ENCODE assay signal across 15 mouse cellular contexts in genomic region chr4:154312143-154312812, GRCm38 (mm10). TPM values are rescaled to one million over a fixed set of nuclear protein-coding genes. Genes with fewer than 3 reads are reported as not detected.
A peak's percentile ranks its signal among the peaks of the same experiment; 100 is the strongest.
DNase-seq lines count a peak whose midpoint lies in the region; ATAC-seq lines count a peak whose summit lies in the region.
"Had no signal": no experiment of that assay in that cellular context is flagged by ENCODE, and none has a peak within 500 bp of the region (broad histone marks: within the 10 kb centered on the region; RNA-seq: fewer than 3 reads in every experiment).

No protein-coding gene starts in this region.

- no peak overlapping the region for H3K4me3 ChIP-seq in kidney, embryonic 15.5 days (replicated peaks)
- H3K4me3 ChIP-seq in embryonic facial prominence, embryonic 15.5 days (replicated peaks): no peak overlapping the region
- no peak overlapping the region for H3K4me3 ChIP-seq in hindbrain, embryonic 14.5 days (replicated peaks; ENCODE audit: low read length)
- no peak overlapping the region for H3K4me3 ChIP-seq in midbrain, embryonic 16.5 days (ENCODE audit: low read depth, low read length)

- no peak for DNase-seq in kidney, adult 11 months
- no peak for DNase-seq in hindbrain, embryonic 14.5 days (ENCODE audit: low spot score)
- no peak for DNase-seq in cerebellum, adult 9-11 months
- DNase-seq in left cerebral cortex, adult 18-20 months (ENCODE audit: low spot score in 2 of 2): no peak
- DNase-seq in embryo, embryonic 9.5 days (ENCODE audit: extremely low spot score): no peak
- DNase-seq: cerebellum, postnatal 14 days; heart, postnatal 10 days; kidney, postnatal 14 days; lung, postnatal 36 days had no signal

- H3K27me3 ChIP-seq in kidney, embryonic 15.5 days: no peaks in the 10 kb centered on the region
- H3K27me3 ChIP-seq in embryonic facial prominence, embryonic 15.5 days: no peaks in the 10 kb centered on the region
- no peaks in the 10 kb centered on the region for H3K27me3 ChIP-seq in hindbrain, embryonic 14.5 days (ENCODE audit: control insufficient read depth, insufficient read depth, low read length)
- H3K27me3 ChIP-seq in midbrain, embryonic 16.5 days (ENCODE audit: control insufficient read depth, insufficient read depth, low read depth, low read length): no peaks in the 10 kb centered on the region

- ATAC-seq in kidney, embryonic 15.5 days (replicated peaks; ENCODE audit: low FRiP score): 0 out of 2 replicates have a peak, but pooled peaks have one; percentile 49
- ATAC-seq in embryonic facial prominence, embryonic 15.5 days (ENCODE audit: insufficient number of reproducible peaks, low FRiP score, low TSS enrichment, low read depth): no peak
- ATAC-seq in hindbrain, embryonic 14.5 days (ENCODE audit: low FRiP score): no peak
- ATAC-seq in midbrain, embryonic 16.5 days: 0 out of 2 replicates have a peak, but pooled peaks have one; percentile 25

- no peak overlapping the region for H3K27ac ChIP-seq in kidney, embryonic 15.5 days
- H3K27ac ChIP-seq in embryonic facial prominence, embryonic 15.5 days (replicated peaks): 0 out of 2 replicates have a peak overlapping the region, but pooled peaks have one; percentile 8
- peak overlapping the region; percentile 20; the same call in 1 of the 2 replicates for H3K27ac ChIP-seq in hindbrain, embryonic 14.5 days
- 0 out of 2 replicates have a peak overlapping the region, but pooled peaks have one; percentile 49 for H3K27ac ChIP-seq in midbrain, embryonic 16.5 days (ENCODE audit: low read length)

- H3K4me2 ChIP-seq in kidney, embryonic 15.5 days: no peak overlapping the region
- no peak overlapping the region for H3K4me2 ChIP-seq in embryonic facial prominence, embryonic 15.5 days (replicated peaks)
- no peak overlapping the region for H3K4me2 ChIP-seq in hindbrain, embryonic 14.5 days (replicated peaks)
- no peak overlapping the region for H3K4me2 ChIP-seq in midbrain, embryonic 16.5 days (ENCODE audit: low read length)
- H3K4me2 ChIP-seq: liver, embryonic 11.5 days had no signal

- H3K9ac ChIP-seq in kidney, embryonic 15.5 days: no peak overlapping the region
- H3K9ac ChIP-seq in embryonic facial prominence, embryonic 15.5 days: no peak overlapping the region
- H3K9ac ChIP-seq in hindbrain, embryonic 14.5 days: no peak overlapping the region
- H3K9ac ChIP-seq in midbrain, embryonic 16.5 days (ENCODE audit: low read depth, low read length): no peak overlapping the region

- H3K36me3 ChIP-seq in kidney, embryonic 15.5 days: no peaks in the 10 kb centered on the region
- no peaks in the 10 kb centered on the region for H3K36me3 ChIP-seq in embryonic facial prominence, embryonic 15.5 days
- no peaks in the 10 kb centered on the region for H3K36me3 ChIP-seq in hindbrain, embryonic 14.5 days (replicated peaks; ENCODE audit: control insufficient read depth, insufficient read depth)
- no peaks in the 10 kb centered on the region for H3K36me3 ChIP-seq in midbrain, embryonic 16.5 days (ENCODE audit: control insufficient read depth, insufficient read depth, low read length)

- 82% methylated on average over 2 of the region's 2 CpGs for WGBS in kidney, embryonic 15.5 days
- 94% methylated on average over 2 of the region's 2 CpGs for WGBS in embryonic facial prominence, embryonic 15.5 days
- WGBS in hindbrain, embryonic 14.5 days: 87% methylated on average over 2 of the region's 2 CpGs
- WGBS in midbrain, embryonic 16.5 days: 89% methylated on average over 2 of the region's 2 CpGs

- no peaks in the 10 kb centered on the region for H3K4me1 ChIP-seq in kidney, embryonic 15.5 days
- no peaks in the 10 kb centered on the region for H3K4me1 ChIP-seq in embryonic facial prominence, embryonic 15.5 days
- no peaks in the 10 kb centered on the region for H3K4me1 ChIP-seq in hindbrain, embryonic 14.5 days (replicated peaks; ENCODE audit: control insufficient read depth, insufficient read depth, low read length)
- no peaks in the 10 kb centered on the region for H3K4me1 ChIP-seq in midbrain, embryonic 16.5 days (ENCODE audit: control insufficient read depth, insufficient read depth, low read length)

- no peaks in the 10 kb centered on the region for H3K9me3 ChIP-seq in kidney, embryonic 15.5 days (replicated peaks)
- no peaks in the 10 kb centered on the region for H3K9me3 ChIP-seq in embryonic facial prominence, embryonic 15.5 days (replicated peaks)
- H3K9me3 ChIP-seq in hindbrain, embryonic 14.5 days (ENCODE audit: control insufficient read depth, low read length): no peaks in the 10 kb centered on the region
- 0 out of 2 replicates have a peak, but pooled peaks cover 2% of the 10 kb centered on the region for H3K9me3 ChIP-seq in midbrain, embryonic 16.5 days (replicated peaks; ENCODE audit: control insufficient read depth, low read length, poor library complexity, severe bottlenecking)

RNA-seq across cellular contexts. Expression of gene Arhgef16, which starts 10.8 kb away (rescaled TPM):
- polyA plus RNA-seq in kidney, embryonic 15.5 days (2015; fragmentation: Nextera tagmentation; extraction: Ambion mirVana): 32.2 and 34.2 TPM in 2 replicates
- 7.5 and 7.7 TPM in 2 replicates for polyA plus RNA-seq in embryonic facial prominence, embryonic 15.5 days (2015; fragmentation: Nextera tagmentation; extraction: Ambion mirVana)
- polyA plus RNA-seq in hindbrain, embryonic 14.5 days (2014; fragmentation: Nextera tagmentation; extraction: Ambion mirVana): 1.4 and 1.5 TPM in 2 replicates
- 1.1 and 1.6 TPM in 2 replicates for polyA plus RNA-seq in midbrain, embryonic 16.5 days (2015; fragmentation: Nextera tagmentation; extraction: Ambion mirVana)
- total RNA-seq in left cerebral cortex, adult 18-20 months (2021): 1 to 10 TPM; 1.2 TPM

RNA-seq across cellular contexts. Expression of gene B230104I21Rik, which starts 23.6 kb away (rescaled TPM):
- not detected in 2 replicates for polyA plus RNA-seq in kidney, embryonic 15.5 days (2015; fragmentation: Nextera tagmentation; extraction: Ambion mirVana)
- polyA plus RNA-seq in embryonic facial prominence, embryonic 15.5 days (2015; fragmentation: Nextera tagmentation; extraction: Ambion mirVana): not detected in 2 replicates
- polyA plus RNA-seq in hindbrain, embryonic 14.5 days (2014; fragmentation: Nextera tagmentation; extraction: Ambion mirVana): not detected in 2 replicates
- polyA plus RNA-seq in midbrain, embryonic 16.5 days (2015; fragmentation: Nextera tagmentation; extraction: Ambion mirVana): 0.25 TPM in 1 of 2 replicates, not detected in the other
- not detected for total RNA-seq in left cerebral cortex, adult 18-20 months (2021)
- total RNA-seq: gastrocnemius, postnatal 4 days; heart, postnatal 10 days had no signal
- polyA plus RNA-seq: liver, embryonic 11.5 days; urinary bladder, adult 2 months had no signal

Comparison
In these comparisons a context has a peak if more than half of its experiments do, and no peak if none do; other contexts are left out.
1. ATAC-seq: peak in kidney, embryonic 15.5 days (single experiment) and midbrain, embryonic 16.5 days (single experiment); none in embryonic facial prominence, embryonic 15.5 days (single experiment) and hindbrain, embryonic 14.5 days (single experiment).